Mouse (Mus musculus) heart, adult 9 months (tissue): ENCODE data around the gene Ubtf.

ENCODE experiments used
- DNase-seq, 2 experiments: peaks; one replicate each; pipeline ENCODE4 v3.0.0; 2022; ENCODE audit warnings: low spot score in 2 of 2

The Ubtf gene

DNA sequence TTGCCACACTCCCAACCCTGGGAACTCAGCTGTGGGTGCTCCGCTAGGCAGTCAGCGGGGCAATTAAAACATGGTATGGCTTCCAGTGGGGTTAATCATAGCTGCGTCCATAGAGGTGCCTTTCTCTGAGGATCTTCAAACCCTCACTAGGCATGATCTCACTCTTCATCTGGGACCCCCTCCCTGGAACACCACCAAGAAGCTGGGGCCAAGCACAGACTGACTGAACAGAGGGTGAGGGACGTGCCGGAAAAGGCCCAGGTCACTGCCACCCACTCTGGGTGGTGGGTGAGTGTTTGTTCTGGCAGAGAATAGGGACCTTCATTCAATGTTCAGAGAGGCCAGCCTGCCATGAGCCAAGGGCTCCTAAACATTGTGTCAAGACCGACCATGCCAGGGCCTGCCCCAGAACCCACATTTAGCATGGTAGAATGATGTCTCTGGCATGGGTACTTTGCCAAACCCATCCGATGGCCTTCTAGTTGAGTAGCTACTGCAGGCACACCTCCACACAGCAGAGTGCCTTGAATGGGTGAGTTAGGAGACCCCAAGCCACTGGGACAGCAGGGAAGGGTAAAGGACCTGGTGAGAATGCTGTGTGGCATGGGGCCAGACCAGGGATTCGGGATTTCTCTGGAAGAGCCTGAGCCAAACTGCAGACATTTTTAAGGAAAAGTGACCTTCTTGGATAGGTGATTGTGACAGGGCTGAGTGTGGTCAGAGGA lies 52.7 kb downstream of the Ubtf start:
- DNase-seq, result no peak

DNA sequence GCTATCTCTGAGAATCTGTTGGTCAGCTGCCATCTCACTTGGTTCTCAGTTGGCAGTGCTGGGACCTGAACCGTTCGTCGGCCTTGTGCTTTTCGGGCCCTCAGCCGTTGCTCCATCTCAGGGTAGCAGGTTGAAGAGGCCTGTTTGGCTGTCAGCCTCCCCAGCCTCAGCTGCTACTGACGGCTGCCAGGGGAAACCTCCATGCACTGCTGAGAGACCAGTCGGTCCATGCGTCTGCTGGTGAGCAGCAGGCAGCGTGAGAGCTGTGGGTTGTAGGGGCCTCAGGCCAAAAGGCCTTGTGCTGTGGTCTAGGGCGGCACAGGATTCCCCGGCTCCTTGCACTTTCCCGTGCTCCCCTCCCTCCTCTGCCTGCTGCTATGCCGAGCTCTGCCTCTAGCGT lies 53.7 kb downstream of the Ubtf start:
- DNase-seq, result no peak

DNA sequence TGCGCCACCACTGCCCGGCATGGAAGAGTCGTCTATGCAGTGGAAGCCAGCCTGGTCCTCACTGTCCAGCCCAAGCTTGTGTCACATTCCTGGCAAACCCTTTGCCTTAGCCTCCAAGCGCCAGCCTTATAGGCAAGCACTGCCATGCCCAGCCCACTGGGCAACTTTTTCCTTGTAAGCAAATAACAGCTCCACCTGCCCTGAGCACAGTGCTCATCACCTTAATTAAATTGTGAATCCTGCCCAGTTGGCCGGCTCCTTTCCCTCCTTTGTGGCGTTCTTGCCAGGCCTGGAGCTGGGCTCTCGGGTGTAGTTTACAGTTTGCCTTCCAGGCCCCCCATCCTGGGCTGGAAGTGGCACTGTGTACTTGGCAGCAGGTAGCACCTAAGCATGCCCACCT lies 56.3 kb downstream of the Ubtf start:
- DNase-seq, result no peak

- no peak for DNase-seq
Observed at GRCm38 (mm10) chr11:102258521-102258920, 61.0 kb downstream of the Ubtf start.

GRCm38 (mm10) chr11:102258095-102258494 lies 61.4 kb downstream of the Ubtf start:
- no peak for DNase-seq

GRCm38 (mm10) chr11:102257514-102257913 lies 62.0 kb downstream of the Ubtf start:
- no peak for DNase-seq
